Mouse (Mus musculus): Measurements from ENCODE around the gene Gm2a.
"Not testable (repeated sequence)": the region's sequence is repeated elsewhere in the genome, so short reads cannot be mapped to it uniquely, and the experiment has no call there.

Gm2a gene

DNA sequence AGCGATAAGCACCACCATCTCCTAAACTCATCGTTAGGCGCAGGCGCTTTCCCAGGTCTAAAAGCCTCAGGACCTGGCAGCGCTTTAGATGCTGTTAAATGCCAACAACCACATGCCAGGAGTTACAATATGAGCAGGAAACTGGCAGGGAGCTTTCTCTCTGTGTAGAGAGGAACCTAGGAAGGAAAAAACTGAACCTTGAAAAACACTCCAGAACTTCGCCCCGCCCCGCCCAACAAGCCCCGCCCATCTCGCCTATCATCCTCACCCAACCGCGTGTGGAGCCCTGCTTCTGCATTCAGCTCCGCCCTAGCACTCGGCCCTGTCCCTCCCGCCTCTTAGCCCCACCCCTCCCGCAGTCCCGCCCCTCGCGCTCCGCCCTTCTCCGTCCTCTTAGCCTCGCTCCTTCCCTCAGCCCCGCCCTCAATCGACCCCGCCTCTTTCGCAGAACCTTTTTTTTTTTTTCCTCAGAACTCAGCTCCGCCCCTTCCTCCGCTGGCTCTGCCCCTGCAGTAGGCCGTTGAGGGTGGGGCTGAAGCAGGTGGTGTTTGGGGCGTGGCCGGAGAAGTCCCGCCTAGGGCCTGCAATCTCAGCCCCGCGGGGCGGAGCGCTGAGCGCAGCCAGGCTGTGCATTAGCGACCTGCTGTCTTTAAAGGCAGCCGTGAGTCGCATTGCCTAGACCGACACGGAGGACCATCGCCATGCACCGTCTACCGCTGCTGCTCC lies at the start of gene Gm2a:
Gene Gm2a, plus strand, starts transcription at position 653 of the 726 bp plus-strand sequence.
- peak; percentile 97 for DNase-seq (ENCODE audit: extremely low spot score, low spot score)

DNA sequence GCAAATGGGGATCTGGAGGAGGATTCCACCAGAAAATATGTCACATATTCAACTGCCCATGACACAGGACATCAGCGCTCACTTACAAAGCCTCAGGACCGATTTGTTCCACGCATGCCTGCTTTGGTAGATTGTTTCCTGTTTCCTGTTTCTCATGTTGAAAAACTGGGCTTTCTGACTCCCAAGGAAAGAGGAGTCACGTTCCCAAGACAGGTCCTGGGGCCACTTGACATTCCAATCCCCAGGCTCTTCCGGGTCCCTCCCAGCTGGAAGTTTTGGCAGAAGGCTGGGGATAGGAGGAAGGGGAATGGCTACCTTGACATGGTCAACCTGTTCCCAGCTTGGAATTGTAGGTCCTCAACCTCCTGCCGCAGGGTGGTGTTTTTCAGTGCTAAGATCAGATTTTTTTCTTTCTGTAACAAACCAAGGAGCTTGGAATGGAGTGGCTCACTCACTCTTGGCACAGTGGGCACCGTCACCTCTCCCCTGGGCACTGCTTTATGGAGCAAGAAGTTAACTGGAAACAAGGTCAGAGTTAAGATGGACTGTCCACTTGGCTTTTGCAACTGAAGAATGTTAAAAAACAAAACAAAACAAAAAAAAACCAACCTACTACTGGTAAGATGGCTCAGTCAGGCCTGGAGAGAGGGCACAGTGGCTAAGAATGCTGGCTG lies 46.9 kb upstream of the Gm2a start:
- DNase-seq (ENCODE audit: extremely low spot score, low spot score), result no peak

DNA sequence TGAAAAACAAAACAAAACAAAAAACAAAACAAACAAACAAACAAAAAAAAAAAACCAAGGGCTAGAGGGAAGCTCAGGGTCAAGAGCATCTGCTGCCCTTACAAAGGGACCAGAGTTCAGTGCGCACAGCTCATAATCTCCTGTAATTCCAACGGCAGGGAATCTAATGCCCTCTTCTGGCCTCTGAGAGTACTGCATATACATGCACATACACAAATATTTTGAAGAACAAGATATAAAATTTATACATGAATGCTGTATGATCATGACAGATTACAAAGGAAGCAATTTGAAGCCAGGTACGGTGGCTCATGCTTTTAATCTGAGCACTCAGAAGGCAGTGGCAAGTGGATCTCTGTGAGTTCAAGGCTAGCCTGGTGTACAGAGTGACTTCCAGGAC lies 40.4 kb upstream of the Gm2a start:
- DNase-seq (ENCODE audit: extremely low spot score, low spot score), result no peak

DNA sequence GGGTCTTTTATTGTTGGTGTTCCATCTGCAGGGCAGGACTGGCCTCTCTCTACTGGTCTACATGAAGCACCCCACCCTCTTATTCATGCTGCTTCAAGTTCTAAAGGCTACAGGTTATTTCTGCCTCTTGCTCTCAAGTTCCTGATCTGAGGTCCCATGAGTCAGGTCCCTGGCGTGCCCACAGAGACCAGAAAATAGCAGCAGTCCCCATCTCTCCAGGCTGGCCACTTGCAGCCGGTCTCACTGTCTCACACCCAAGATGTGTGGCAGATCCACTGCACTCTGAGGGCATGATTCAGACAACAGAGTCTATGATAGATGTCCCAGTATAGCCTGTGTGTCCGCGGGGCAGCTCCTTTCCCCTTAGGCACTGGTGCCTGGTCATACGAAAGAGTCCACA lies 37.1 kb upstream of the Gm2a start:
- no peak for DNase-seq (ENCODE audit: extremely low spot score, low spot score)

DNA sequence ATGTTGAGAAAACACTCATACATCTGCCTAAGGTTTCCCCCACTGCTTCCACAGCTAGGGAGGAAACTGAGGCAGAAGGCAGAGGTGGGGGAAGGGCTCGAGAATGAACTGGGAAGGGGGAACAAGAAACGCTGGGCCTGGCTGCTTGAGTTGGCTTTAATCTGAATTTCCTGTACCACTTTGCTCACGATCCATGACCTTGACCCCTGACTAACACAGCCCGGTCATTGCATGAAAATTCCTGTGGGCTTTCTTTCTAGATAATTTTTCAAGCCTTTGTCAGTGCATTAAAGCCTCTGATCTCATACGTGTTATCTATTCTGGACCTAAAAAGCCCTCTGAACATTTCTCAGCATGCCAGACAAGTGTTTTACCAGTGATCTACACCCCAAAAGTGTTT lies 35.1 kb upstream of the Gm2a start:
- no peak for DNase-seq (ENCODE audit: extremely low spot score, low spot score)

DNA sequence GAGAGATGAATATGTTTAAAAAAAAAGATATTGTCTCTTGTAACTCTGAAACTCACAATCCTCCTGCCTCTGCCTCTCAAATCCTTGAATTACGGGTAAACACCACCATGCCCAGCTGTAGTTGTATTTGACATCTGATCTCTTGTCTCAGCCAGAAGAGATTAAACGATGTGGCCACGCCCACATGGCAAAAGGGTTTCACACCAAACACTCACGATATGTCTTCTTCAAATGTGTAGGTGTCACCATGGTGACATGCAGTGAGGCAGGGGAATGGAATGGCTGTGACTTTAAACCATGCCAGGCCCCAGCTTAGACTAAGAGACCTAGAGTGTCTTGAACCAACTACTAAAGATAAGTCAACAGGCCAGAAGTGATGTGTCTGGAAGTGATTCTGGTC lies 31.0 kb upstream of the Gm2a start:
- no peak for DNase-seq (ENCODE audit: extremely low spot score, low spot score)

DNA sequence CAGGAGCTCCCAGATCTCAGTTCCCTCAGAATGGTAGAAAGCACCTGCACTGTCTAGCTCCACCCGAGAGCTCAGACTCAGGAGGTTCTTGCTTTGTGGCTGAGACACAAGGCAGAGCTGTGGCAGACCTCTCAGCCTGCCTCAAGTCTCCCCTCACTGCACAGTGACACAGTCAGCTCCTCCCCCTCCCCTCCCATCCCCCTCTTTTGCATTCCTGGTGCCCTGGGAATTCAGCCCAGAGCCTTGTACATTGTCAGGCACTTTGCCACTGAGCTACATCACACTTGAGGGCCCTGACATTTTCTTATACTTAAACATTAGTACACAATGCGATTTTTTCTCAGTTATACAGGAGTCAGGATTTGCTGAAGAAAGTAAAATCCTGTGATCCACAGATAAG lies 28.9 kb upstream of the Gm2a start:
- DNase-seq (ENCODE audit: extremely low spot score, low spot score), result no peak

DNA sequence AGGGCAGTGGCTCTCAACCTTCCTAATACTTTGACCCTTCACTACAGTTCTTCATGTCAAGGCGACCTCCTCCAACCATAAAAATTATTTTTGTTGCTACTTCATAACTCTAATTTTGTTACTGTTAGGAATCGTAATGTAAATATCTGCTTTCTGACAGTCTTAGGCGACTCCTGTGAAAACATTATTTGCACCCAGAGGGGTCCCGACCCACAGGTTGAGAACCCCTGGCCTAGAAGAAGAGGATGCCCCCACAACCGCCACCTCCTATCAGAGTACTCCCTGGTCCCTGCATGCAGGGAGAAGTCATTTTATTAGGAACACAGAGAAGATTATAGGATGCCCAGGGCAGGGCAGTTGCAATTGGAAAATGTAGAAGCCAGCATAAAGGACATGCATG lies 26.6 kb upstream of the Gm2a start:
- no peak for DNase-seq (ENCODE audit: extremely low spot score, low spot score)

DNA sequence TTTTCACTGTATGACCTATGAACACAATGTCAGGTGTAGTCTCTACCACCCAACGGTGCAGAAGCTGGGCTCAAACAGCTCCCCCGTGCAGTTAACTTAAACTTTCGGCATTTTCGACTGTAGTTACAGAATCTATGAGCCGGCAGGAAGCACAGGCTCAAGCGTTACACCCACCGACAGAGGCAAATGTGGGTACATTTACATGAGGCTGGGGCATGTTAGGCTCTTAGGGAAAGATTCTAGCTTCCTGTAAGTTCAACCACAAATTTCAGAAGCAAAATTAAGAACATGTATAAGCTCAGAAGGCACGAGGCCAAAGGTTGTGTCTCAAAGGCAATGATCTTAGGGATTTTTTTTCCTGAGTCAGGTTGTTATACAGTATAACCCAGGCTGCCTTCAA lies 25.4 kb upstream of the Gm2a start:
- no peak for DNase-seq (ENCODE audit: extremely low spot score, low spot score)

DNA sequence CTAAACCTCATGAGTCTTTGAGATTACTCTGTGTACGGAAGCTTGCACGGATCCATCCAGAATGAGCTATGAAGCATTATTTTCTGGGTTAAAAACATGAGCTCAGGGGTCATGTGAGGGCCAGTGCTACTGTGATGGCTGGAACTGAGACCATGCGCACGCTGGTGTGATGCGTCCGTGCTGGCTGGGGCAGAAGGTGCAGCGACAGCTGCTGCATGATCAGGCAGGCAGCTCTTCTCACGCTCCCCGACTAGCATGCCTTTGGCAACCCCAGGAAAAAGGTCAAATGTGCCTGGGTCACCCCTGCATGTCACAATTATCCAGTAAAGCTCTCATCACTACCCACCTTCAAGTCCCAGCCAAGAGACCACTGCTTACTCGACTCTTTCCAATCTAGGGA lies 24.7 kb upstream of the Gm2a start:
- DNase-seq (ENCODE audit: extremely low spot score, low spot score), result no peak

DNA sequence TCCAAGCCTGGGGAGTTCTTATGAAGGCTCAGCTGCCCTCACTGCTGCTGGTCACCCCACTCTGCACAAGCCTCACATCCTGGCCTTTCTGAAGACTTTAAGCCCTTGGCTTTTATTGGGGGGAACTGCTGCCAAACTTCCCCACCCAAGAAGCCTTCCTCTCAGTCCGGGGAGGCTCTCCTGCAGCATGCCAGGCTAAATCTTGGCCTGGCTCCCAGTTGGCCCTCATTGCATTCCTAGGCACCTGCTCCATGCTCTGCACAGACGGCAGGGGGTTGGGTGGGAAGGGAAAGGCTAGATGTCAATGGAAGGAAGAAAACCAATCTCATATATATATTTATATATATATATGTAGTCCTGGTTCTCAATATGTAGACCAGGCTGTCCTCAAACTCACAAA lies 22.3 kb upstream of the Gm2a start:
- DNase-seq (ENCODE audit: extremely low spot score, low spot score), result no peak

DNA sequence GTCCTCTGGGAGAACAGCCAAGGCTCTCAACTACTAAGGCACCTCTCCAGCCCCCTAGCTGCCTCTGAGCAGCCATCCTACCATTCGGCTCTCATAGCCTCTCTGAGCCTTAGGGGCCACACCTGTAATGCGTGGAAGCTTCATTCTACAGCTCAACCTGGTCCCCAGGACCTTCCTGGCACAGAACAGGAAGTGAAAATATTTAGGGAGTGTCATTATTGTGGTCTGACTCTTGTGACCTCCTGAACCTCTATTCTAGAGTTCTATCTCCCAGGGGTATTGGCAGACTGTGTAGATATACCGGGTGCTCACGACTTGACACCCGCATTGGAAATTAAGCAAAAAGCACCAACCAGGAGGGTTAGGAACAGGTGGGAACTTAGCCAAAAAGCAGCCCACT lies 21.7 kb upstream of the Gm2a start:
- DNase-seq (ENCODE audit: extremely low spot score, low spot score), result no peak

DNA sequence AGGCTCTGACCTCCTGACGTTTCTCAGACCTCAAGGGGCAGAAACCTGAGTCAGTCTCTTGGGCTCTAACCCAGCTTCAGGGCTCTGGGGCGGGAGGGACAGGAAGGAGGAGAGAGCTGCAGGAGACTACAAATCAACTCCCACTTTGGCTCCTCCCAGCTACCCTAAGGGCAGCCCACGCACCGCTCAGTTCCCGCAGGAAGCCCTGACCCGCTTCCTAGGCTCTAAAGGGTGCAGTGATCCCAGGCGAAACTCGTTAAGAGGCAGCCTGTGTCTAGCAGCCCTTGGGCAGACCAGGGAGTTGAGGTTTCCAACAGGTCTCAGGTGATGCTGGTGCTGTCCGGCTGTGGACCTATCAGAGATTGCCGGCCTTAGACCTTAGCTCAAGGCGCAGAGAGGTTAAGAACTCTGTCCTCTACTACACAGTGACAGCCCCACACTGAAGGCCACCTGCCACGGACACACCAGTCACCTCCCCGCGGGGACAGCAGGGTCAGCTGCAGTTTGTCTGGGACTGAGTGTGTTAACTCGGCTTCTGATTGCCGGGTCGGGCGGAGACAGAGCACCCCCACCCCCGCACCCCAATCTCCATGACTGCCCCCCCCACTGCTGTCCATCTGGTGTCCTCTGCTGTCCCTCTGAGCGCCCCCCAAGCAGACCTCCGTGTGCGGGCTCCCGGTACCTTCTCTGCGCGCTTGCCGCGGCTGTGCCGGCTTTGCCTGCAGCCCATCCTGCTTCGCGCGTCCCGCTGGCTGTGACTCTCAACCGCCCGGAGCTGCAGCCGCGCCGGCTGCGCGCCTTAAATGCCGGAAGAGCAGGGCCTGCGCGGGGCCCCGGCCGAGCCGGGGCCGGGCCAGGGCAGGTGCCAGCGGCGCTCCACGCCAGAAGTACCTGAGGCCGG lies 20.3 kb upstream of the Gm2a start, which contains the start of gene Ccdc69:
Gene Ccdc69, minus strand, starts transcription at position 801 of the 901 bp plus-strand sequence.
- peak; percentile 60 for DNase-seq (ENCODE audit: extremely low spot score, low spot score)

DNA sequence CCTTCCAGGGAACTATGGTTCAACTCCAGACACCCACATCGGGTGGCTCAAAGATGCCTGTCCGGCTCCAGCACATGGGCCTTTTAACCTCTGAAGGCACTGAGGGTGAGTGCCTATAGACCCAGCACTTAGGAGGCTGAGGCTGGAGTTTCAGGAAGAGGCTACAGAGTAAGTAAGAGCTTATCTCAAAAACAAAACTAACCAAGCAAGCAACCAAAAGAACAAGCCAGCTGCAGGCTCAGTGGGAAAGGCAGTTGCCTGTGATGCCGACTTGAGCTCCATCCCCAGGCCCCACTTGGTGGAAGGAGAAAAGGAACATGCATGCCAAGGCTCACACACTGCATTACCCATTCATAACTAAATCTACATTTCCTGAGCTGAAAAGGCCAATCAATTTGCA lies 19.4 kb upstream of the Gm2a start:
- no peak for DNase-seq (ENCODE audit: extremely low spot score, low spot score)

DNA sequence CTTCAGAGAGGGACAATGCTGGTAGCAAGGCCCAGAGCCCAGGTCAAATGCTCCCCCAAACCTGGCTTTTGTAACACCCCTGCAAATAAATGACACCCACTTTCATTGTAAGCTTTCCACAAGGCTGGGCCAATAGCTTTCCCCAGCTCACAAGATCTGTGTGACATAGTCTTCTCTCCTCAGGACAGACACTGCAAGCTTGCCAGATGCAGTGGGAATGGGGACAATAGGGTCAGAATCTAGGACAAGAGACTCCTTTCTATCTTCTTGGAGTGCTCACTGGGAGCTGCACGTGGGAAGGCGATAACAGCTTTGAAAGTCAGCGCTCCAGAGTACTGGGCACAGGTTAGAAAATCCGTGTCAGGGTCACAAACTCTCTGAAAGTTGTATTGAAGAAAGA lies 18.7 kb upstream of the Gm2a start:
- no peak for DNase-seq (ENCODE audit: extremely low spot score, low spot score)

DNA sequence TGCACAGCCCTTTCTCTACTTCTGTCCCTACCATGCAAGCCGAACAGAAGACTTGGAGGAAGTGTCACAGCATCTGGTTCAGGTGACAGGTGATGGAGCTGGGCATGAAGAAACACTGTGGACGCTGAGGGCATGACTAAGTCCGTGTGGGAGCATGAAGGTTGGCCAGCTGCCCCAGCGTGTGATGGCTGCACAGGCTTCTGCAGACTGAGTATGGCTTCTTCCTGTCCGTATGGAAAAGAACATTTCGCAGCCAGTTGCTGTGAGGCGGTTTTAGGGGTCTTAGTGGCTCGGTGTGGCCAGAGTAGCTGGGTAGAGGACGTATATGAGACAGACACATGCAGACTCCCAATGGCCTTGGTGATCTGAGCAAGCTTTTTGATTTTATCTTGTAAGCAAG lies 16.7 kb upstream of the Gm2a start:
- DNase-seq (ENCODE audit: extremely low spot score, low spot score), result no peak

DNA sequence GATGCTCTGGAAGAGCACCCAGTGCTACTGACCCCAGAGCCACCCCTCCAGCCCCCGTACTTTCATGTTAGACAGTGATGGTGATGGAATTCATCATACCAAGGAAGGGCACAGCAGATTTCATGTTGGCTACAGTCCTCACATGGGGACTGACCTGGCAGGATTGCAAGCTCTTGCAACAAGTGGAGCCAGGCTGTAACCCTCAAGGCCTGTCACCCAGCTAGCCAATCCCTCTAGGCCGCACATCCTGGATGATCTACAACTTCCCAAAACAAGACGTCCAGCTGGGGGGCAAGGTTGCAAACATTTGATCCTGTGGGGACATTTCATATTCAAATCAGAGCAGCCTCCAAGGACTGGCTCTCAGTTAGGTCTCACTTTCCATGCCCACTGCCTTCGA lies 13.3 kb upstream of the Gm2a start:
- DNase-seq (ENCODE audit: extremely low spot score, low spot score), result no peak

DNA sequence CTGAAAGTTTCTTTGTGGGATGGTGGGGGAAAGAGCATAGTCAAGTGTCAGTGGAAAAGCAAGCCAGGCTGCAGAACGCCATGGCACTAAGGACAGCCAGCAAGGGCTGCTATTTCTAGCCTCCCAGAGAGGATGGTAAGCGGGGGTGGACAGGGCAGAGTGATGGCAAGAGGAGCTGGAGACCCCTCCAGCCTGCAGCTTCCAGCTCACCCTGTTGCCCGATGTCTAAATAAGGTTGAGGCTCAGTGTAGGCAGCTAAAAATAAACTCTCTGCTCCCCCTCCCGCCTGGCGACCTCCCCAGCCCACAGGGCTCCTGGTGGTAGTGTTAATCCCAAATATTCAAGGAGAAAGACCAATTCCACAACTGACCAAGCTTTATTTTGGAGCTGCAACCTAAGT lies 12.5 kb upstream of the Gm2a start:
- DNase-seq (ENCODE audit: extremely low spot score, low spot score), result no peak

DNA sequence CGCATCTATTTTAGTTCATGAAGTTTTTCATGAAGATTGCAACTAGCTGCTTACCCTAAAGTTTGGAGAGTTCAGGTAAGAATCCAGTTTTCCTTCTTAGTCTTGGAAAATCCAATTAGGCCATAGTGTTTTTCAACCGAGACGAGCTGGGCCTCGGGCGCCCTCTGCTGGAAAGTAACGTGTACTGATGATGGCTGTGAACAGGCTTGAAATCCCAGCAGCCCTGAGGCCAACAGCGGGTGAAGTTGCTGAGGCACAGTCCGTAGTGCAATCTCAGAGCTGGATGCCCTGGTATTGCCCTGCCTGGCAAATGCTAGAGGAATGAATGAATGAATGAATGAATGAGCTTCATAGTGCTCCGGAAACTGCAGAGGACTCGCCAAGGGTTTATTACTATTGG lies 10.9 kb upstream of the Gm2a start:
- peak; percentile 79 for DNase-seq (ENCODE audit: extremely low spot score, low spot score)

DNA sequence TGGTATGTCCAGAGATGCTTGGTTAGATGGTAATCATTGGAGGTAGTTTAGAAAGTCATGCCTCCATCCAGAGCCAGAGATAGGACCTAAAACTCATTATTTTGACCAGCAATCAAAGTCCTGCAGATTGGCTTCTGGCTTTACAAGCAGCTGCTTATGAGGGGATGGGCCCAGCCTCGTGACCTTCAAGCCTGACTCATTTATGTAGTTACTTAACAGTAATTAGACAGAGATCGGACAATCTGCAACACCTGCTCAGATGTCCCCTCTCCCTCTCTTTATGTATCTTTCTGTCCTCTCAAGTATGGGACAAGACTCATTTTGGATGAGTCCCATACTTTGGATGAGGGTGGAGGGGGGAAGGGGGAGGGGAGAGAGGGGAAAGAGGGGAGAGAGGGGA lies 8.0 kb upstream of the Gm2a start:
- no peak for DNase-seq (ENCODE audit: extremely low spot score, low spot score)

DNA sequence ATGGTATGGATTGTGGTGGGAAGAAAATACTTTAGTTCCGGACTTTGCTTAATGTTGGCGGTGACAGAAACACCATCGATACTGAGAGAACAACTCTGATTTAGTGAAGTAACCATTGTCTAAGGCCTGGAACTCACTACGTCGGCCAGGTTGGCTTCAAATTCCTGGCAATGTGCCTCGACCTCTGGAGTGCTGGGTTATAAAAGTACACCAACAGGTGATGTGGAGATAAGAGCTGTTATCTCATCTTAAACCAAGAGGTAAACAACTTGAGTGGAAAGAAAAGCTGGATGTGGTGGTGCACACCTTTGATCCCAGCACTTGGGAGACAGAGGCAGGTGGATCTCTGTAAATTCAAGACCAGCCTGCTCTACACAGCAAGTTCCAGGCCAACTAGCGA lies 4.8 kb upstream of the Gm2a start:
- DNase-seq (ENCODE audit: extremely low spot score, low spot score), result no peak

DNA sequence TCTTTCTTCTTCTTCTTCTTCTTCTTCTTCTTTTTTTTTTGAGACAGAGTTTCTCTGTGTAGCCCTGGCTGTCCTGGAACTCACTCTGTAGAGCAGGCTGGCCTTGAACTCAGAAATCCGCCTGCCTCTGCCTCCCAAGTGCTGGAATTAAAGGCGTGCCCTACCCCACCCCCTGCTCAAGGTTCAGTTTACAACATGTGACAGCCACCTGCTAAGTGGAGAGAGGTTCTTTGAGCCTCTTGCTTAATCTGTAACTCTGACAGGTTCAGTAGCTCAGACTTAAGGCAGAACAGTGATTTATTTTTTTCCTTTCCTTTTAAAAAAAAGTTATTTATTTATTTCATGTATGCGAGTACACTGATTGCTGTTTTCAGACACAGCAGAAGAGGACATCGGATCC lies 1.6 kb upstream of the Gm2a start:
- not testable (repeated sequence) for DNase-seq (ENCODE audit: extremely low spot score, low spot score)

Data from neural tube, embryonic 10.5 days (tissue).